Mouse (Mus musculus) CD8-positive naive resting alpha-beta T cell, adult 2 months (primary cell): ENCODE measurements around the gene Aacs.

Experiments
- DNase-seq, 2 experiments: peaks; one replicate each; pipeline ENCODE4 v3.0.0; 2022; ENCODE audit warnings: low read depth in 2 of 2, low spot score in 2 of 2

Gene Aacs

GRCm38 (mm10) chr5:125491107-125491506 lies 15.5 kb downstream of the Aacs start:
- no peak for DNase-seq

- no peak for DNase-seq
These were observed 16.9 kb downstream of the Aacs start for GRCm38 (mm10) chr5:125492379-125493092.

GRCm38 (mm10) chr5:125493093-125493423 lies 17.4 kb downstream of the Aacs start:
- DNase-seq: no peak

GRCm38 (mm10) chr5:125495655-125496054 lies 20.0 kb downstream of the Aacs start:
- no peak for DNase-seq

- peak in 1 of 2 experiments; percentile 23 for DNase-seq
These were observed 22.4 kb downstream of the Aacs start for GRCm38 (mm10) chr5:125497821-125498600.

- no peak for DNase-seq
These were observed 25.9 kb downstream of the Aacs start for GRCm38 (mm10) chr5:125501505-125501904.

GRCm38 (mm10) chr5:125502186-125502585 lies 26.6 kb downstream of the Aacs start:
- DNase-seq: no peak

- no peak for DNase-seq
These were observed 28.0 kb downstream of the Aacs start for GRCm38 (mm10) chr5:125503628-125504027.

GRCm38 (mm10) chr5:125504692-125505091 lies 29.1 kb downstream of the Aacs start:
- DNase-seq: no peak

GRCm38 (mm10) chr5:125505968-125506367 lies 30.4 kb downstream of the Aacs start:
- DNase-seq: no peak

- no peak for DNase-seq
These were observed 32.0 kb downstream of the Aacs start for GRCm38 (mm10) chr5:125507582-125507981.

GRCm38 (mm10) chr5:125508006-125508405 lies 32.4 kb downstream of the Aacs start:
- DNase-seq: no peak

GRCm38 (mm10) chr5:125509541-125509940 lies 33.9 kb downstream of the Aacs start:
- DNase-seq: peak; percentile 56 to 70

GRCm38 (mm10) chr5:125515006-125515405 lies 39.4 kb downstream of the Aacs start:
- DNase-seq: no peak

GRCm38 (mm10) chr5:125518640-125519039 lies 43.0 kb downstream of the Aacs start:
- no peak for DNase-seq

- DNase-seq: peak in 1 of 2 experiments; percentile 14
These were observed 45.4 kb downstream of the Aacs start for GRCm38 (mm10) chr5:125520930-125521590.

GRCm38 (mm10) chr5:125523361-125523760 lies 47.7 kb downstream of the Aacs start:
- no peak for DNase-seq

- DNase-seq: no peak
These were observed 49.9 kb downstream of the Aacs start for GRCm38 (mm10) chr5:125525516-125525915.

- peak; percentile 20 to 37 for DNase-seq
These were observed 50.9 kb downstream of the Aacs start for GRCm38 (mm10) chr5:125526464-125526863.

- DNase-seq: peak; percentile 37 to 51
These were observed 53.5 kb downstream of the Aacs start for GRCm38 (mm10) chr5:125529109-125529508.

- no peak for DNase-seq
These were observed 56.0 kb downstream of the Aacs start, which contains the start of gene Tmem132b for GRCm38 (mm10) chr5:125531634-125532033. TSS of gene Tmem132b (plus strand) at chr5:125531774.

GRCm38 (mm10) chr5:125532191-125532544 lies 56.6 kb downstream of the Aacs start:
- DNase-seq: no peak
